Mouse (Mus musculus) right cerebral cortex, postnatal 4 days (tissue): Measurements from ENCODE around the gene Klrb1b.
A peak's percentile ranks its signal among the peaks of the same experiment; 100 is the strongest.
"Not testable (repeated sequence)": the region's sequence is repeated elsewhere in the genome, so short reads cannot be mapped to it uniquely, and the experiment has no call there.

Experiments
- DNase-seq: peaks from one replicate; pipeline ENCODE4 v3.0.0-alpha.2; 2022

Gene Klrb1b

DNA sequence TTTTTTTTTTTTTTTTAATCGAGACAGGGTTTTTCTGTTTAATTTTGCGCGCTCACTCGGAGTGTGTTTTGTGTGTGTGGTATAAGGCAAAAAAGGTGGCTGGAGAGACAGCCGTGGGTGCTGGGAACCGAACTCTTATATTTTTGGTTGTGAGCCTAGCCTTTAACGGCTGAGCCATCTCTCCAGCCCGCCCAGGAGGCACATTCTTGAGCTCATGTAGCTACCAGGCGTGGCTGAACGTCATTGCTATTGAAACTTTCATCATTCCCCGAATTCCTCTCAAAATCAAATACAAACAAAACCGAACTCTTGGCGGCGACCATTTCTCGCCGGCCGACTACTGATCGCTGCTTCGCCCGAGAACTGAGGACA, 27.4 kb downstream of the Klrb1b start:
- peak; percentile 74 for DNase-seq

DNA sequence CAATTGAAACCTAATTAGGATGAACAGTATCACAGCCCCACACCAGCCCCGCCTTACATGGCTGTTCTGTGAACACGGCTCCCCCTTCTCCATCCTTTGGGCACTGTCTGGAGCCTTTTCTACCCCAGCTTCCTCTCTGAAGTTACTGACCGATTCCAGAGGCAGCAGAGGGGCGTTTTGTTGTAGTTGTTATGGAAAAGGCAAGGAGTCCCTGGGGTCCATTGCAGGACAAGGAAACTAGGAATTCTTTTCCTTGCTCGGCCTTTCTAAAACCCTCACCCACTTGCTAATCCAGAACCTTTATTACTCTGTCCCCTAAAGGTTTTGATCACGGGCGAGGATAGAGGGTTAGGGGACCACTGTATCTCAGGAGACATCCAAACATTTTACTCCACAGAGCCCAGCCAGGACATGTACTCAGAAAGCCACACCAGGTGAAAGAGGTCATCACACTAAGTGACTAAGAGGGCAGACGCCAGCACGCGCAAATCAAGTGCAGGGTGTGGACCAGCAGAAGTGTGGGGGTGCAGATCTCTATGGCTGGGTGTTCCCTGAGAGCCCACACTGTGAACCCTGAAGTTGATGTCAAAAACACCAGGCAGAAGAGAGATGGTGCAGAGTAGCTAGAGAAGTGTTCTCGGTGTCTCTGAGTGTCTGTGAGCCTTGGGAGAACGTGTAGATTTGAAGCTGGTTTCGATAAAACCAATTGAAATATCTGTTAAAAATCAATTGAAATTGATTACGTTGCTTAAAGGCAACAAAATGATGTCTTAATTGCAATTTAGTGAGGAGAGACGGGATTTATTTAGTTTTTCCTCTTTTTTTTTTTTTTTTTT, 28.0 kb downstream of the Klrb1b start:
- DNase-seq: no peak

DNA sequence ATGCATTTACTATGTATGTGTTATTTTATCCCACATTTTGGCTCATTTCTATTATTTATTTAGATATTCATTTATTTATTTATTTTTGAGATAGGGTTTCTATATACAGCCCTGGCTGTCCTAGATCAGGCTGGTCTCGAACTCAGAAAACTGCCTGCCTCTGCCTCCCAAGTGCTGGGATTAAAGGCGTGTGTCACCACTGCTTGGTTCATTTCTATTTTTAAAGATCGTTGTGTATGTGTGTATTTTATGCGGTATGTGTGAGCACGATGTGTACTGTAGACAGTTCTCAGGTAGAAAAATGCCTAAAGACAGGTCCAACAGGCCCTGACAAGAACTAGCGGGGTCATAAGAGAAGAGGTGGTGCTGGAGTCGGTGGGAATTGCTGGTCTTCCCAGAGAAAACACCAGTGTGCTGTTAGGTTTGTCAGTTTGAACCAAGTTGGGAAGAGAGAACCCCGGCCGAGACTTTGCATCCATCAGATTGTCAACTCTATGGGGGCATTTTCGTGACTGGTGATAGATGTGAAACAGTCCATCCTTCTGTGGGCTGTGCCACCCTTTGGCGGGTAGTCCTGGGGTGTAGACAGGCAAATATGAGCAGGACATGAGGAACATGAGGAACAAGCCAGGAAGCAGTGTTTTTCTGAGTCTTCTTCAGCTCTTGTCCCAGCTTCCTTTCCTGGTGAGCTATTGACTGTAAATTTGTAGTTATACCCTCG, 28.8 kb downstream of the Klrb1b start:
- DNase-seq: no peak

DNA sequence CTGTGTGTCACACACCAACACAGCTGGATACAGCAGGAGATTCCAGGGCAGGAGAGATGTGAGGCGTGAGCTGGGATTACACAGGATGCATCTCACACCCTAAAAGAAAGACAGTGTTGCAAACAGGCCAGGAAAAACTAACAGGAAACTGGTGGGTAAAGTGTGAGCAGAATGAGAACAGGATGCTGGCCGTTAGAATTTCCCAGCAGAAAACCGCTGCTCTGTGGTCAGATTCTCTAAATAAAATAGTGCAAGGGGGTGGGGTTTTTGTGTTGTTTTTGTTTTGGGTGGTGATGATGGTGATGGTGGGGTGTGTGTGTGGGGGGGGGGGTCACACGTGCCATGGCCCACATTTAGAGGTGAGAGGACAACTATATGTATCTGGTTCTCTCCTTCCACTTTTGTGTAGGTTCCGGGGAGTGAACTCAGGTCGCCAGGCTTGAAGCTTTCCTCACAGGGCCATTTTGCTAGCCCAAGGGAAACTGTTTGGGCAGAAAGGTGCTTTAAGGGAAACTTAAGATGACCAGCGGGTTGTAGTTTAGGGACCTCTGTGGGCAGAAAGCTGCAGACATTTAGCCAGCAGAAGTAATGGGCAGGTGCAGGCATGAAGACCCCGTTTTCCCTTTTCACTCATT, 29.7 kb downstream of the Klrb1b start:
- DNase-seq: no peak

DNA sequence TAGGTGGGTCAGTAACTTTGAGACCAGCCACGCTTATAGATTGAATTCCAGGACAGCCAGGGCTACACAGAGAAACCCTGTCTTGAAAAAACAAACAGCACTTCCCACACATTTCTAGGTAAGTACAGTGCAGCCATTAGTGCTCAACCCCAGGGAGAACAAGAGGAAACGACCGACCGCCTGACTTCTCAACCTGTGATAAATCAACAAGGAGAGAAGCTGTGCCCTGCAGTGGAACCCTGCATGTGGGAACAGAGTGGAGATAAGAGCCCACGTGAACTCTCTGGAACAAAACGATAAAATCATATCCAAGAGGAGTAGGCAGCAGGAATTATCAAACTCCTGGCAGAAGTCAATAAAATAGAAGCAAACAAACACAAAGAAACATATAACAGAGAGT, 32.4 kb downstream of the Klrb1b start:
- no peak for DNase-seq

DNA sequence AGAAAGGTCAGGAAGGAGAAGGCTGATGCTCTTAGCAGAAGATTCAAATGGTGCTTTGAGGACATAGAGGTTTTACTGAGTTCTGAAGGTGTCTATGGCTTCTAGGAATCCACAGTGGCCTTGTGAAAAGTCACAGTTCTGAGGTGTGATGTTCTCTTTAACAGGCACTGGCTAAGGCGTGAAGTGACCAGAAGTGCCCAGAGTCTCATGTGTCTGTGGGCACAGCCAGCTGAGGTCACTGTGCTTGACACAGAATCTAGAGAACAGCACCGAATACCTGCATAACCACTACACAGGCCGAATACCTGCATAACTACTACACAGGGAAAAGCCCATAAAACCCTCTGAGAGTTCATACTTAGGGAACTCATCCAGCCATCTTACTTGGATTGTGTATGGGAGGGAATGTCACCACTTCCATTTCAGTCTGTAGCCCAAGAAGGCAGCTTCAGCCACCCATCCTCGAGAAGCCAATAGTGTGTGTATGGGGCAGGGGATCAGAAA, 35.6 kb downstream of the Klrb1b start:
- DNase-seq: not testable (repeated sequence)

DNA sequence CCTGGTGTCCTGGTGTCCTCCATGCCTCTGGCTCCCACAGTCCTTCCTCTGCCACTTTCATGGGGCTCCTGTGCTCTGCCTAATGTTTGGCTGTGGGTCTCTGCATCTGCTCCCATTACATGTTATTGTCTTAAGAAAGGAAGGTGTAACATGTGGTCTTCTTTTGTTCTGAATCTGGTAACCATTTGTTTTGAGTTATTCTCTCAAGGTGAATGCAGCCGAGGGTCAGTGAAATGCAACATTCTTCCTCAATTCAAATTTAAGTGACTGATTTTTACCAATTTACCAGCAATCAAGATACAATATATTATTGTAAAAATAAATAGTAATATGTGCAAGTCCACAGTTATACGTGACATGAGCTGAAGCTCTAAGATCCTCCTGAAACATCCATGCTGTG, 37.0 kb downstream of the Klrb1b start, which contains the start of gene Klrb1c:
TSS of gene Klrb1c (minus strand) at position 101 of the 400 bp plus-strand sequence.
- DNase-seq: no peak

DNA sequence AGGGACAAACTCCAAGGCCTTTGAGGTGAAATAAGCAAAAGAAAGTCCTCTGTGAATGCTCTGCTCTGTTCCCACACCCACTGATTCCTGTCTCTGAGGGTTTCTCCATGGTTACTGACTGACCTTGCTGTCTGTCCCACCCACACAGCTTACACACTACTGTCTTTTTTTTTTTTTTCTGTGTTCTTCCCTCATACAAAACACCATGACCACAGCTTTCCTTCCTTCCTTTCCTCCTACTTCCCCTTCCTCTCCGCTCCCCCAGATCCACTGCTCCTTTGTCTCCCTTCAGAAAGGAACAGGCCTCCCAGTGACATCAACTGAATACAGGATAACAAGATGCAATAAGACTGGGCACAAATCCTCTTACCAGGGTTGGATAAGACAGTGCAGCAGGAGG, 37.6 kb downstream of the Klrb1b start:
- DNase-seq: no peak

DNA sequence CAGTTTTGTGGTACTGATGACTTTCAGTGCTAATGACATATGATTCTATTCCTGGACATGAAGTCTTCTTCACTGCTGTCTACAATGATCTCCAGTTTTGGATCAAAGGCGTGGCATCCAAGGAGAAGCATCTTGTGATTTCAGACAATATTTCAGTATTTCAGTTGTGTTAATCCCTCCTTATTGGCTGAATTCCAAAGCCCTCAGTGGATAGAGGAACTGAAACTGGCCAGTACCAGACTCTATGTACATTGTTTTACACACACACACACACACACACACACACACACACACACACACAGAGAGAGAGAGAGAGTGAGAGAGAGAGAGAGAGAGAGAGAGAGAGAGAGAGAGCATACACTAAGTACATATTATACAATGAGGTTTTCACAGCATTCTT, 39.7 kb downstream of the Klrb1b start:
- DNase-seq: not testable (repeated sequence)

DNA sequence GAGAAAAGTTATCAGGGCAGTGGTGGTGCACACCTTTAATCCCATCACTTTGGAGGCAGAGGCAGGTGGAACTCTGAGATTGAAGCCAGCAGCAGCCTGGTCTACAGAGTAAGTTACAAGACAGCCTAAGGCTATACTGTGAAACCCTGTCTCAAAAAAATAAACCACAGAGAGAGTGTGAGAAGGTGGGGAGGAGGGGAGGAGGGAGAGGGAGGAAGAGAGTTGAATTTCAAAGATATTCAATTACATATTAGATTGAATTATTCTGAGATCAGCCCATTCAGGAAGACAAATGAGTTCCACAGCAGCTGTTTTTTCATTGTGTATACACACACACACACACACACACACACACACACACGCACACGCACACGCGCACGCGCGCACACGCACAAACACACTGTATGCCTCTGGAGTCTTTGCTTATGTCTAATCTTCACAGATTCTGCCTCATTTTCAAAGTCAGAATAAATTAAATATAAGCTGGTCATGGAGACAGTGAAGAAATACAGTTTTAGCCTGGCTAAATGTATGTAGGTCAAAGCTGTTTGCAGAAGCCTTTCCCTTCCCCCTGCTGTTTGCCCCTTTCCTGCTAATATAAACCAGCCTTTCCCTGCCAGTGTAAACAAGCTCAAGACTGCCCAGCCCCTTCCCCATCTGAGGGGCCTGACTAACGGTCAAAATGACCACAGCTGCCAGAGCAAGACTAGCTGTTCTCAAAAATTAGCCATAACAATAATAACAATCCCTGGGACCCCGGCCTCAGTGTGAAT, 56.5 kb downstream of the Klrb1b start:
- no peak for DNase-seq

DNA sequence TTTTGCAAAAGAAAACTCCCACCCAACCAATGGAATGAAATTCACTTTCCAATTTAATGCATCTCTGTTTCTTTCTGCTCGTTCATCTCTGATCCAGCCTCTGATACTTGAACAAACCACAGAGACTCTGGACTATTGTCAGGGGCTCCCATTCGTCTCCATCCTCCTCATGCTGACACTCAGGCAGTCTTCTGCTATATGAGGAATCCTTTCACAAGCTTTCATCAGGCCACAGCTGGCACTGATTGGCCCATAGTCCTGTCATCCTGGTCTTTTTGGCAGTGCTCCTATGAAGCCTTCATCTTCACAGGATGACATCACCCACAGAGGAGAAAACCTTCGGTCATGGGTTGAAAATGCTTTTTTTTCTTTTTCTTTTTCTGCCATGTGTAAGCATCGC, 58.1 kb downstream of the Klrb1b start:
- DNase-seq: no peak

DNA sequence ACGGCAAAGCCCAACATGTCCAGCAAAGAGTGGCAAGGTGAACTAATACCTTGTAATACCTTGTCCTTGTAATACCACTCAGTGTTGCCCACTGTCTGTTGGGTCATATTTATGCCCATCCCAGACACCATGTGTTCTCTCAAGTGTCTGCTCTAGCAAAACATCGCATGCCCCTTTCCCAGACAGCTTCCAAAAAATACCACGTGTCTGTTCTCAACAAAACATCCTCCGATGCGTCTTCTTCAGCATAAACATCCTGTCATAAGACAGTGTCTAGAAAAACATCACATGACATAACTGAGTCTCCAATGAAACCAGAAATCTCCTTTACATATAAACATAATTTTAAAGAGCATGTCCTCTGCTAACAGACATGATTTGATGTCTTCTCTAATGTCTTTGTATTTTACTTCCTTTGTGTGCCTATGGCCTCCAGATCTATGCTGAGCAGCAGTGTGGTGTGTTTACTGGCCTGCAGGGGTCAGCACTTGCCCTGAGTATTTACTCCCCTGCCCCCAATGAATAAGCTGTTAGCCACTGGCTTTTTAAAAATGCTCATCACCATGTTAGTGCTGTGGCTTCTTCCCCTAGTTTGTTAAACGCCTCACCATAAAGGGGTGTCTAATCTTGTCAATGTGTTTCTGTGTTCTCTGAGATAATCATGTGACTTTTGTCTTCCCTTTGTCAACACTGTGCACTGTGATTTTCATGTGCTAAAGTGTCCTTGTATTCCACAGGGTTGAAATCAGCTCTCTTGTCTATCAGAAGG, 59.5 kb downstream of the Klrb1b start:
- peak; percentile 38 for DNase-seq

DNA sequence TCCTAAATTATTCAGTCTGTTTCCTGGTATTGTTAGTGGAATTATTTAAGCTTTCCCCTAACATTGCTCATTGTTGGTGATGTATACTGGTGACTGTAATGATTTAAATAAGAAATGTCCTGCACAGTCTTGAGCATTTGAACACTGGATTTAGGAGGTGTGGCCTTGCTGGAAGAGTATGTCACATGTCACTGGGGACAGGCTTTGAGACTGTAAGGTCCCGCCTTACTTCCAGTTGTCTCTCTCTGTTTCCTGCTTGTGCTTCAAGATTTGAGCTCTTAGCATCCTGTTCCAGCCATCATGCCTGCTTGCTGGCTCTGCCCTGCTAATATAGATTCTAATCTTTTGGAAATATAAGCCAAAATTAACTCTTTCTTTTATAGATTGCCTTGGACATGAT, 60.9 kb downstream of the Klrb1b start:
- DNase-seq: no peak

DNA sequence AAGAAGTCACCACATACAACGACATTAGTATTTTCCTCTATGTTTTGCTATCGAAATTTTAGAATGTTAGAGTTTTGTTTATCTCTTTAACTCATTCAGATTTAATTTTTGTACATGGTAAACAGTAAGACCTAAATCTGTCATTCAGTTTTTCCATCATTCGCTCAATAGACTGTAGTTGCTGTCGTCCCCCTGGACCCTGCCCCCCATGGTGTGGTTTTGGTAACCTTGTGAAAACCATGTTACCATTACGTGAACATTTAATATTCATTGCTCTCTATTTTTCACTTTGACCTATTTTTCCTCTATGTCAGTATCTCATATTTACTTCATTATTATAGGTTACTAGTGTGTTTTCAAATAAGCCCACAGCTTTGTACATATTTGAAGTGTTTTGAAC, 61.5 kb downstream of the Klrb1b start:
- DNase-seq: no peak

DNA sequence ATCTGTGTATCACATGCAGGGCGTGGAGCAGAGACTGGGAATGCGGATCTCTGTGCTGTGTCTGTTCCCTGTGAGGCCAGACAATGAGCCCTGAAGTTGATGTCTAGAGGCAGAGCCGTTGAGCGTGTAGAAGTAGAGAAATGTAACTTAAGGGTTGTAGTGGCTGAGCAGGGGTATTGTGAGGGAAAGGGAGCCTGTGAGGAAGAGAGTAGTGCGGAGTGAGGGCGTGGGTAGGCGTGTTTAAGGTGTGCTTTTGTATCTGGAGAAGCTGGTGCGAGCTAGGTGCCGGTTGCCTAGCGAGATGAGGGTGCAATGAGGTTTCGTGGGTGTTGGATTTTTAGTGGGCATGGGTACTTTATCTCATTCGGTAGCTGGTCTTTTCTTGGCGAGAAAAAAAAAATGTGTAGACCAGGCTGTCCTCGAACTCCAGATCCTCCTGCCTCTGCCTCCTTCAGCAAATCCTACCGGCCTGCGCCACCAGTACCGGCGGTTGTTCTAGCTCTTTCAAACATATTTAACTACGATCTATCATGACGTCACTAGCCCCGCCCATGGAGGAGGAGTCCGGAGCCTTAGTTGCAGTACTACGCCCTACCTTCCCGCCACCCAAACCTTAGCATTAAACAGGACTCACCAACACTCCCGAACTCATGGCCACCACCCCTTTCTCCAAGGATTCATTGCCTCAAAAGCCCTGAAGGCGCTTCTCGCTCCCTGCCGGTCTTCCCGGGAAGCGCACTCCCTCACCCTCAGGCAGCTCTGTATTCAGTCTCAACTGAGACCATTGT, 62.2 kb downstream of the Klrb1b start:
- peak; percentile 81 for DNase-seq
